Mouse (Mus musculus): ENCODE results near the gene Ncoa7. TPM values are rescaled to one million over a fixed set of nuclear protein-coding genes. Genes with fewer than 3 reads are reported as not detected.
A peak's percentile ranks its signal among the peaks of the same experiment; 100 is the strongest.

The Ncoa7 gene
- polyA plus RNA-seq, 1 experiment from 2014 or later, result 11.5 TPM

DNA sequence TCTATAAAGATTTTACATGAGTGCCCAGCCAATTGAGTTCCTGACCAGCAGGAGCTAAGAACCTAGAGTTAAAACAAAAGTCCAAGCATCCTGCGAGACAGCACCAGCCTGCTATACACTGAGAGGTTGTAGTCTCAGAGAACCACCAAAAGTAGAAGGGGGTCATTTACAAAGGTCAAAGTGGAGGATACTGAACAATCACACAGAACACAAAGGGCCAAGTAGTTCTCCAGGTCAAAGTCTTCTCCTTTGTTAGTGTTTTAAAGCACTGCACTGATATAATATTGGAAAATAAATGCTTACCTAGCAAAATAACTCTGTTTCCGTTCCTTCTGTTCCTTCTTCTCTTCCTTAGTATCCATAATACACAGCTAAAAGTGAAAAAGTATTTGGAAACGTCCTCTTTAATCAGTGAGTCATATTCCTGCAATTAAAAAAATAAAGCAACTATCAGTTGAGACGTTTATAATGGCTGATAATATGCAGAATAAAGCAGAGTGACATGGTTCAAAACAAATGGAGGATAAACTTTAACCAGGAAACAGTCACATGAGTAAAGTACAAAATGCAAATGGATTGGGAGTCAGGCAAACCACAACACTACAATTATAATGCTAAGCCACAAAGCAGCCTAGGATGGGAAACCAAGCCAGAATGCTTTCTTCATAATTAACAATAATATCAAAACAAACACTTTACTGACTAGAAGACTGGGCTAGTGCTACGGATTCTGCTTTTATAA lies 31.5 kb downstream of the Ncoa7 start:
- H3K4me3 ChIP-seq (ENCODE audit: low read depth, low read length), result no peak overlapping the region
- no peaks in the 10 kb centered on the region for H3K27me3 ChIP-seq (ENCODE audit: insufficient read depth, low read length)
- no peaks in the 10 kb centered on the region for H3K9me3 ChIP-seq (ENCODE audit: low read depth, low read length)
- no peak overlapping the region for H3K9ac ChIP-seq
- no peak overlapping the region for H3K4me2 ChIP-seq
- 71% methylated on average over 5 of the region's 5 CpGs for WGBS
- no peak overlapping the region for H3K27ac ChIP-seq (ENCODE audit: low read depth)
- ATAC-seq (ENCODE audit: insufficient read depth), result no peak
- no peak for DNase-seq
- H3K4me1 ChIP-seq (ENCODE audit: insufficient read depth), result no peaks in the 10 kb centered on the region
- H3K36me3 ChIP-seq (ENCODE audit: insufficient read depth), result no peaks in the 10 kb centered on the region
- no peak for TF ChIP-seq CTCF (IDR thresholded peaks at IDR 0.05; ENCODE audit: low read depth)

DNA sequence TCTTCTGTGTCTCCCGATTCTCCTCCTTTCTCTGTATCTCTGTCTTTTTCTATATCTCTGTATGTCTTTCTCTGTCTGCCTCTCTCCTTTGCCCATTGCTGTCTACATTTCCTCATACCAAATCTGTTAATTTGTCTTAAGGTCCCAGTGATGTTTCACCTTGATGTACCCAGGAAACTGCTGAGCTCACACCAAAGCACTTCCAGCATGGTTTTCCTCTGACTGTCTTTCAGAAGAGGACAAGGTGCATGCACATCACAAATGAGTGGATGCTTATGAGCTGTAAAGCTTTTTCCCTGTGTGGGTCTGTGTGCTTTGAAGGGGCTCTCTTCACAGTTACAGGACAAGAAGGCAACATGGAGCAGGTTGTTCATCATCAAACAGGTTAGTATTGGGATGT lies 34.3 kb downstream of the Ncoa7 start:
- WGBS, result 94% methylated on average over 1 of the region's 1 CpGs
- no peaks in the 10 kb centered on the region for H3K36me3 ChIP-seq (ENCODE audit: insufficient read depth)
- no peak overlapping the region for H3K4me2 ChIP-seq
- no peak overlapping the region for H3K27ac ChIP-seq (ENCODE audit: low read depth)
- H3K9me3 ChIP-seq (ENCODE audit: low read depth, low read length), result no peaks in the 10 kb centered on the region; the same call in 1 of the 2 replicates
- ATAC-seq (ENCODE audit: insufficient read depth) (no peak), DNase-seq (no peak)
- TF ChIP-seq CTCF (IDR thresholded peaks at IDR 0.05; ENCODE audit: low read depth), result no peak
- no peak overlapping the region for H3K9ac ChIP-seq
- H3K4me1 ChIP-seq (ENCODE audit: insufficient read depth), result no peaks in the 10 kb centered on the region
- H3K4me3 ChIP-seq (ENCODE audit: low read depth, low read length), result no peak overlapping the region
- no peaks in the 10 kb centered on the region for H3K27me3 ChIP-seq (ENCODE audit: insufficient read depth, low read length)

DNA sequence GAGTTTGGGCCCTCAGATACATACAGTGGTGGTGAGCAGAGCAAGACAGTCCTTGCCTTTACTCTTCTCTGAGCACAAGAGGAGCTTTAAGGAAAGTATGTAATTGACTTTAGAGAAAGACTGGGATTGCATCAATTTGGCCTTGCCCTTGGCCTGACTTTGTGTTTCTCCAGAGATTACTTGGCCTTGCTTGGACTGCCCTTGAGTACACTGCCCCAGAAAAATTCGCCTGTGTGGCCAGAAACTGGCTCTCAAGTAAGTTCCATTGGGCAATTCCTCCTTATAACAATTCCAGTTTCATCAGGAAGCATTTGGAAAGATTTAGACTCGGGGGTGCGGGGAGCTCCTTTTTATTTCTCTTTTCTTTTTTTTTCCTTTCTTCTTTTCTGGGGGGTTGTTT lies 34.9 kb downstream of the Ncoa7 start:
- H3K4me2 ChIP-seq, result no peak overlapping the region
- H3K27ac ChIP-seq (ENCODE audit: low read depth), result no peak overlapping the region
- no peak overlapping the region for H3K9ac ChIP-seq
- WGBS, result 86% methylated on average over 3 of the region's 3 CpGs
- TF ChIP-seq CTCF (IDR thresholded peaks at IDR 0.05; ENCODE audit: low read depth), result no peak
- no peak overlapping the region for H3K4me3 ChIP-seq (ENCODE audit: low read depth, low read length)
- H3K36me3 ChIP-seq (ENCODE audit: insufficient read depth), result no peaks in the 10 kb centered on the region
- no peaks in the 10 kb centered on the region for H3K4me1 ChIP-seq (ENCODE audit: insufficient read depth)
- no peak for ATAC-seq (ENCODE audit: insufficient read depth)
- H3K27me3 ChIP-seq (ENCODE audit: insufficient read depth, low read length), result no peaks in the 10 kb centered on the region
- no peak for DNase-seq
- no peaks in the 10 kb centered on the region; the same call in 1 of the 2 replicates for H3K9me3 ChIP-seq (ENCODE audit: low read depth, low read length)

DNA sequence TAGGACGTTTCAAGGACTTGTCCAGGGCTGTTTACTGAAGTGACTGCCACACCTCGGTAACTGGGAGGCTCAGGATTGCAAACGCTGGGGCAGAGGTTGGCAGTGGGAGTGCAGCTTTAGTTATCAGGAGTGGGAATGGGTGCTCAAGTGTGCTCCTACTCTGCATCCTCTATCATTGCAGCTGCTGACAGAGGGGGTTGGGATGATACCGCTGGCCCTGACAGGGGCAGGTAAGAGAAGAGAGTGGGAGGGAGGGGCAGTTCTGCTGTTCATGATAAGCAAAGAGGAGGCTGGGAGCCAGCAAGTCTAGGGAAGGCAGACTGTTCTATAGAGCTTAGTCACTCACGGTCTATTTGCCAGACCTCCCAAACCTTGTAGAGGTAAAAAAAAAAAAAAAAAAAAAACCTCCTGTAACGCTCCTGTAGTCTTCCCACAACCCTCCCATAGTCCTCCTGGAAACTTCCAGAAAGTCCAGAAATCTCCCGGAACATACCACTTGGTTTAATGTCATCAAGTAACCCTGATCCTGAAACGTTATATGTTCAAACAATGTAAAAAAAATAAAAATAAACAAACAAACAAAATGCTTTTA lies 39.9 kb downstream of the Ncoa7 start:
- no peak for DNase-seq
- H3K36me3 ChIP-seq (ENCODE audit: insufficient read depth), result no peaks in the 10 kb centered on the region
- no peak overlapping the region for H3K9ac ChIP-seq
- H3K4me3 ChIP-seq (ENCODE audit: low read depth, low read length), result no peak overlapping the region
- no peak for TF ChIP-seq CTCF (IDR thresholded peaks at IDR 0.05; ENCODE audit: low read depth)
- WGBS, result 55% methylated on average over 8 of the region's 8 CpGs
- no peak overlapping the region; the same call in 1 of the 2 replicates for H3K27ac ChIP-seq (ENCODE audit: low read depth)
- H3K9me3 ChIP-seq (ENCODE audit: low read depth, low read length), result no peaks in the 10 kb centered on the region; the same call in 1 of the 2 replicates
- no peaks in the 10 kb centered on the region for H3K27me3 ChIP-seq (ENCODE audit: insufficient read depth, low read length)
- ATAC-seq (ENCODE audit: insufficient read depth), result peak; percentile 82
- H3K4me2 ChIP-seq, result no peak overlapping the region
- H3K4me1 ChIP-seq (ENCODE audit: insufficient read depth), result no peaks in the 10 kb centered on the region

DNA sequence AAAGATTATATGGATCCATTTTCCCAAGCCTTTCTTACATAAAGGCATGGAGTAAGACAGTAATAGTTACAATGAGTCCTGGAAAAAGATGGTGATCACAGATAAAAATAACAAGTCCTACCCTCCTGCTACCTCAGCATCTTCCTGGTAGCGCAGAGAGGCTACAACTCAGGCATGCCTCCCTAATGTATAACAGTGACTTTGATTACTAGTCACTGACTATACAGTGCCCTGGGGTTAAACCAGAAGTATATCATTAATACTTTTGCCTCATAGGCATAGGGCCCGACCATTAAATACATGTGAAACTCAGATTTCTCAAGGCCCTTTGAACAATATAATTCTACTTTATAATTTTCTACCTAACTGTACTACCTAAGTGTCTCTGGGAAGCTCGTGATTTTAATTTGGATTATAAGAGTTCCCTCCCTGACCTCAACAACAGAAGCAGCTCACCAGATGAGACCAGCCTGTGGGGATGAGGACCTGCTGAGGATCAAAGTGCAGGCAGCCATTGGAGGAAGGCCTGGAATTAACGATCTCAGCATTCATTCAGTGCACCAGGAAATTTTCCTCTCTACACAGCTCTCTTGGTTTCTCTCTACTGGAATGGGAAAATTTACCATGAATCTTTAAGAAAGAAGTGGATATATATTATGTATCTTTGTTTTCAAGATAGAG lies 40.7 kb downstream of the Ncoa7 start:
- WGBS, result 89% methylated on average over 4 of the region's 4 CpGs
- H3K4me3 ChIP-seq (ENCODE audit: low read depth, low read length), result no peak overlapping the region
- H3K4me1 ChIP-seq (ENCODE audit: insufficient read depth), result no peaks in the 10 kb centered on the region
- ATAC-seq (ENCODE audit: insufficient read depth) (no peak), DNase-seq (no peak)
- H3K36me3 ChIP-seq (ENCODE audit: insufficient read depth), result no peaks in the 10 kb centered on the region
- H3K9me3 ChIP-seq (ENCODE audit: low read depth, low read length), result no peaks in the 10 kb centered on the region; the same call in 1 of the 2 replicates
- H3K9ac ChIP-seq, result no peak overlapping the region
- H3K27me3 ChIP-seq (ENCODE audit: insufficient read depth, low read length), result no peaks in the 10 kb centered on the region
- no peak overlapping the region; the same call in 1 of the 2 replicates for H3K27ac ChIP-seq (ENCODE audit: low read depth)
- no peak overlapping the region for H3K4me2 ChIP-seq
- TF ChIP-seq CTCF (IDR thresholded peaks at IDR 0.05; ENCODE audit: low read depth), result no peak

DNA sequence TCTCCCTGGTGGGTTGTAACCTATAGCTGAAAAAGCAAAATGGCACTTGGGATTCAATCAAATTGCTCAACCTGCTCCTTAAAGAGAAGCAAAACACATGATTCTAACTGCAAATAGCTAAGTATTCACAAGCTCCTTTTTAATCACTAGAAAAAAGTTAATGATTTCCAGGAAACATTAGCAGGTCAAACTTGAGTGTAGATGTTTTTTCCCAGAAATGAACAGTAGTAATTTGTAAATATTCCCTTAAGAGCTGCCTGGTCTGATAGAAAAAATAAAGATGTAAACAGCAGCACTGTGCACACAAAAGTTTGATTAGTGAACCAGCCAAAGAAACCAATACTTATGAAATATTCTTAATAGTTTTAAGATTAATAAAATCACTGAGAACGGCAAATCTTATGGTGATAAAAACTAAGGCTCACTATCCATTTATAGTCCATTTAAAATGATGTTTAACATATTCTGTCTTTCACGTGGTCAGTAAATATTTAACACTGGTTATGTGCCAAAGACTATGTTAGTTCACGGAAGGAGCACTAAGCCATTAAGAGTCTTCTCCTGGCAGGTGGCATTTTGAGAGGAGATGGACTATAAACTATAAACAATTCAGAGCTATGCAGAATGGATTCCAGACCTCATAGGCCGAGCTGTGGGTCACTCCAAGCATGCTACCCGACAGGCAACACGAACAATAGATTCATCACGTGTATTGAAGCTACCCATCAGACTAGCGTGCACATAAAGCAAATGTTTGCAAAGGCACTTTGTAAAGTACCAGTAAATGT lies 43.6 kb downstream of the Ncoa7 start:
- Histone ChIP-seq H3K27me3 (ENCODE audit: insufficient read depth, low read length) (no peaks in the 10 kb centered on the region), H3K4me3 (ENCODE audit: low read depth, low read length) (no peak overlapping the region), H3K36me3 (ENCODE audit: insufficient read depth) (no peaks in the 10 kb centered on the region), H3K9me3 (ENCODE audit: low read depth, low read length) (no peaks in the 10 kb centered on the region), H3K4me1 (ENCODE audit: insufficient read depth) (no peaks in the 10 kb centered on the region), H3K9ac (no peak overlapping the region), H3K4me2 (no peak overlapping the region), H3K27ac (ENCODE audit: low read depth) (no peak overlapping the region)
- ATAC-seq (ENCODE audit: insufficient read depth), result peak; percentile 21; the same call in 1 of the 2 replicates
- 42% methylated on average over 8 of the region's 8 CpGs for whole genome bisulfite sequencing
- peak; percentile 15 for DNase-seq
- no peak for TF ChIP-seq CTCF (IDR thresholded peaks at IDR 0.05; ENCODE audit: low read depth)
